Mouse (Mus musculus) megakaryocyte, adult 5-6 weeks (primary cell): ENCODE measurements around the gene Emid1. TPM values are rescaled to one million over a fixed set of nuclear protein-coding genes. Genes with fewer than 3 reads are reported as not detected.

Source experiments
- ATAC-seq: 2 replicates; pipeline ENCODE4 v1.8.0; 2016; ENCODE audit warnings: mild to moderate bottlenecking, inconsistent platforms; ENCODE audit not compliant: poor library complexity, severe bottlenecking
- total RNA-seq, 2 experiments: library from RNA; stranded (forward) in 1 of 2; stranded (reverse) in 1 of 2; fragments of 153-499, 151-499 nt in 1 of 2; fragments of 221-1000, 200-1000 nt in 1 of 2; gene quantifications; 2 replicates each; pipeline versions ENCODE4 v1.2.3 to v1.2.4; 2015 to 2017

Gene Emid1
- total RNA-seq, 2 experiments from 2014 or later: 0.85 to 1.6 TPM

GRCm38 (mm10) chr11:5065056-5065821 lies 86.8 kb downstream of the Emid1 start, which contains the start of gene Gas2l1:
Gene Gas2l1, minus strand, starts transcription at chr11:5065327.
- ATAC-seq: peak; percentile 64

DNA sequence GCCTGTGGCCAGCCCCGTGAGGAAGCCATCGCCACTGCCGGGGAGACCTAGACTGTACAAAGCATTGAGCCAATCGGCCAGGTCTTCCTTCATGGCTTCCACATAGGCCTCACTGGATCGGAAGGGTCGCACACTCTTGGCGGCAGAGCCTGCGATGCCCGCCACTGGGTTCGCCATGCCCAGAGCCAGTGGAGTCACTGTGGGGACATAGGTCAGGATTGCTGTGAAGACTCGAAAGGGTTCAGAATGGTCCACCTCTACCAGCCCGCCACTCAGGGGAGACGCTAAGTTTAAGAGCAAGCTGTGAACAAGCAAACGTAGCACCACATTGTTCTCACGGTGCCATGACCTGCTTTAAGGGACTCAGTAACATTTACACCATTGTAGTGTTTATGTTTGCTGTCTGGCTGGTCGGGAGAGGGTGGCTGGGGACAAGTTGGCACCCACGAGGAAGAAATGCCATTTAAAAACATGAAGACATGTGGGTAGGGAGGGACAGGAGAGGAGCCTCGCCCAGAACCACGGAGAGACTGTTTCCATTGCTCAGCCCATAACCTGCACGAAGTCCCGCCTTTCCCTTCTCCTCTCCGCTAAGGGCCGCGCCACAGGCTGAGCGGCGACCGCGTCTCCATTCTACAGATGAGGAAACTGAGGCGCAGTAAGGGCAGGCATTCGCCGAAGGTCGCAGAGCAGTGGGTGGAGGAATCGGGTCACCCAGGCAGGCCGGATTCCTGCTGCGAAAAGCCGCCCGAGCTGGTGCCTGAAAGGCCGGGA lies 87.6 kb downstream of the Emid1 start:
- no peak for ATAC-seq

DNA sequence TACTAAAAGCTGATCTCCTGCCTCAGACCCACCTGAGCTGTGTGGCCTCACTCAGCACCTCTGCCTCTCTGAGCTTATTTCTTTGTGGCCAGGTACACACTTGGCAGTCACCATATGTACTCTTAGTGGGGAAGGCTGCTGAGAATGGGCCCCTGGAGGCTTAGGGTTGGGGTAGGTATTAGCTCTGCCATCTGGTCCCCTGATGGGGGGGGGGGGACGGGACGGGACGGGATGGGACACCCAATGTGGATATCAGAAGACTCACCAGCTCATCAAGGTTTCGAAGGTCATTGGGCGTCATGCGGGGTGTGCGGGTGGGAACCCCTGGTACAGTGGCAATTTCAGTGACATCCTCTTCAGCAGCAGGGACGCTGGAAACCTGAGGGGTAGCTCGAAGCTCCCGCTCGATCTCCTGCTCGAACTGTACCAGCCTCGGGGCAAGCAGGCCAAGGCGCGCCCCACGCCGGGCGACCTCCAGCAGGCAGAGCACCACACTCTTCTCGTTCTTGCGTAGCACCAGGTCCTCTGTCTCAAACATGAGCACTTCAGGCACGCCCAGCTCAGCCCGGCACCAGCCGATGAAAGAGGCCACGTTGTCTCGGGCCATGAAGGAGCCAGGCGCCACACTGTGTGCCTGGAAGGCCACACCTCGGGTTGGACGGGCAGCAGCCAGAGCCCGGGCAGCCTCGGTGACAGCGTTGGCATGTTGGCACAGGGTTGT lies 88.3 kb downstream of the Emid1 start:
- ATAC-seq: no peak

DNA sequence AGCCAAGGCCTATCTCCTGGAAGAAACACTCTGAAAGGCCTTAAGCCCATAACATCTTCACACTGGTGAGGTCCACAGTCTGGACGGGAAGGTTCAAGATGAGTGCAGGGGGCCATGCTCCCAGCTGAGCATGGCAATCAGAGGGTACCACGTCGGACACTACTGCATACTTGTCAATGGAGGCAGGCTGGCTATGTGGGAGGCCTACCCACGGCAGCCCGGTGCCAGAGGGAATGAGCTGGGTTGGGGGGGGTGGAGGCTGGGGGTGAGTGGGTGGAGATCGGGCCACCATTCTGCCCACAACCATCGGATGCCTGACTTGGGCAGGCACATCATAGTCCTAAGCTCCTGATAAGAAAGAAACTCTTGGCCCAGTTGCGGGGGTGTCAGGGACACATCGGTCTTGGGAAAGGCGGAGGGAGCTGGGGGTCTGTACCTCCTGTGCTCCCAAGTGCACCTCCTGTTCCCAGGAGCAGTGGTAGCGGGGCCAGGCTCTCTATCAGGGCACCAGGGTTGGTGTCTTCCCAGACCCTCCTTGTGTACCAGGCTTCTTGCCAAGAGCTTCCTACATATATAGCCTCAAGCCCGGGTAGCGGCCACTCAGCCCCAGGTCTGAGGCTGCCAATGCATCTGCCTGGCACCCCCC lies 89.1 kb downstream of the Emid1 start:
- ATAC-seq: no peak

- no peak for ATAC-seq
These were observed 89.7 kb downstream of the Emid1 start for GRCm38 (mm10) chr11:5062326-5062725.

- peak; percentile 30 for ATAC-seq
These were observed 90.5 kb downstream of the Emid1 start for GRCm38 (mm10) chr11:5061413-5062139.

- ATAC-seq: no peak
These were observed 91.2 kb downstream of the Emid1 start for GRCm38 (mm10) chr11:5060756-5061412.

DNA sequence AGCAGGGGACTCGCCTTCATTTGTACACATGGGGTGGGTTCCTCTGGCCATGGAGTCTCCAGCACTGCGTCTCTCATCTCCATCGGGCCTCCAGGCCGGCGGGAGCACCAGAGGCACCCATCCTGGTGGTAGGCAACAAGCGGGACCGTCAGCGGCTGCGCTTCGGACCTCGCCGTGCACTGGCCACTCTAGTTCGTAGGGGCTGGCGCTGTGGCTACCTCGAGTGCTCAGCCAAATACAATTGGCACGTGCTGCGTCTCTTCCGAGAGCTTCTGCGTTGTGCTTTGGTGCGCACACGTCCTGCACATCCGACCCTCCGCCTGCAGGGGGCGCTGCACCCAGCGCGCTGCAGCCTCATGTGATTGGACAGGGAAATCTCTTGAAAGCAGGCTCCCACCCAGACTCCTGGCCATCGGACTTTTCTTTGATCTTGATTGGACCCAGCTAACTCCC lies 92.3 kb downstream of the Emid1 start:
- ATAC-seq: no peak

DNA sequence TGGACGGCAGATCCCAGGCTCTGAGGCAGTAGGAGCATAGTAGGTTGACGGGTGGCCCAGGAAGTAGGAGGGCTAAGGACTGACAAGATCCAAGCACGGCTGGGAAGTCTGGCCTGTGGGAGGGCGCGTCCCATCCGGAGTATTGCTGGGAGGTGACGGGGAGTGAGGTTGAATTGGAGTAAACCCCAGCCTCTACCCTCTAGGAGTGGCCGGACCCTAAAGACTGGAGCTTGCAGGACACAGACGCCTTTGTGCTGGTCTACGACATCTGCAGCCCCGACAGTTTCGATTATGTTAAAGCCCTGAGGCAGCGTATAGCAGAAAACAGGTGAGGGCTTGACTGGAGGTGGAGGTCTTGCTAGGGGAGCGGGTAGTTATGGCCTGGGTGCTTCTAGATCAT lies 92.8 kb downstream of the Emid1 start:
- ATAC-seq: no peak

DNA sequence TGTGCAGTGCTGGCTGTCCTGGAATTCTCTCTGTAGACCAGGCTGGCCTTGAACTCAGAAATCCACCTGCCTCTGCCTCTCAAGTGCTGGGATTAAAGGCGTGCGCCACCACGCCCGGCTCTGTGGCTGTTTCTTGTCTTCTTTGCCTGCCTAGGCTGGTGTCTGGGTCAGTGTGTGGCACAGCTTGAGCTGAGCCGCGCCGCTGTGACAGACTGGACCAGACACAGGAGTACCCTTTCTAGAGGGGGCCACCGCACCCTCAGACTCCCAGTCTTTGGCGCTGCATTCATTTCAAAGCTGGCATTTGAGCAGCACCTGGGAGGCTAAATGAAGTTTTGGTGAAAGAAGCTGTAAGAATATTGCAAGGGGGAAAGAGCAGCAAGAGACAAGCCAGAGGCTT lies 93.3 kb downstream of the Emid1 start:
- no peak for ATAC-seq

GRCm38 (mm10) chr11:5057856-5058641 lies 94.0 kb downstream of the Emid1 start, which contains the start of gene Rasl10a:
Gene Rasl10a, plus strand, starts transcription at chr11:5058128.
- ATAC-seq: no peak

GRCm38 (mm10) chr11:5057541-5057855 lies 94.6 kb downstream of the Emid1 start:
- no peak for ATAC-seq

GRCm38 (mm10) chr11:5057064-5057463 lies 95.0 kb downstream of the Emid1 start:
- ATAC-seq: no peak

Other genes with a start within 250 kb of the Emid1 start
- 0.21 and 0.33 TPM in 2 replicates for gene Nefh, start 204.2 kb downstream of the Emid1 start, total RNA-seq (2015)
- gene Nefh, start 204.2 kb downstream of the Emid1 start, total RNA-seq (2017): 0.22 and 0.28 TPM in 2 replicates
- gene Ap1b1, start 165.4 kb downstream of the Emid1 start, total RNA-seq (2015): 38.8 and 39.4 TPM in 2 replicates
- 37.0 and 38.3 TPM in 2 replicates for gene Ap1b1, start 165.4 kb downstream of the Emid1 start, total RNA-seq (2017)
- gene Rasl10a, start 94.1 kb downstream of the Emid1 start, total RNA-seq (2015): not detected in 2 replicates
- not detected in 2 replicates for gene Rasl10a, start 94.1 kb downstream of the Emid1 start, total RNA-seq (2017)
- 1.5 and 2.4 TPM in 2 replicates for gene Gas2l1, start 86.9 kb downstream of the Emid1 start, total RNA-seq (2015)
- 0.89 and 1.1 TPM in 2 replicates for gene Gas2l1, start 86.9 kb downstream of the Emid1 start, total RNA-seq (2017)
- 2.6 and 6.0 TPM in 2 replicates for gene Rhbdd3, start 53.3 kb downstream of the Emid1 start, total RNA-seq (2015)
- gene Rhbdd3, start 53.3 kb downstream of the Emid1 start, total RNA-seq (2017): 11.5 and 14.5 TPM in 2 replicates
- 129 and 153 TPM in 2 replicates for gene Ewsr1, start 53.0 kb downstream of the Emid1 start, total RNA-seq (2015)
- 326 and 348 TPM in 2 replicates for gene Ewsr1, start 53.0 kb downstream of the Emid1 start, total RNA-seq (2017)
- 4.2 and 5.4 TPM in 2 replicates for gene Kremen1, start 109.3 kb upstream of the Emid1 start, total RNA-seq (2015)
- gene Kremen1, start 109.3 kb upstream of the Emid1 start, total RNA-seq (2017): 4.2 and 5.4 TPM in 2 replicates